Mouse (Mus musculus): ENCODE results near the gene Crtac1. TPM values are rescaled to one million over a fixed set of nuclear protein-coding genes. Genes with fewer than 3 reads are reported as not detected.

Gene Crtac1
- polyA plus RNA-seq, 1 experiment from 2014 or later = 1.00 TPM

DNA sequence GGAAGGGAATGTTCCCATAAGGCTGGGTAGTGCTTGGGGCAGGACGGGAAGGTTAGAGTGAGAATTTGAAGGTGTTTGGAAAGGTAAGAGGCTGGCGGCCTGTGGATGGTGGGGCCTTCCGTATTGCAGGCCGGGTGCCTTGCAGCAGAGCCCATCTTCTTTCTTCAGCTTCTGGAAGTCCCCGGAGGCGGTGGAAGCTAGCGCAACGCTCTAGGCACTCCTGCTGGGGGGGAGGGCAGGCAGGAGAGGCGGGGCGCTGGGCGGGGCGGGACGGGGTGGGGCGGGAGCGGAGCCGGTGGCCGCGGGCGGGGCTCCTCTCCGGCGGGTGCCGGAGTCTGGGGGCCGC is 176.2 kb downstream of the Crtac1 start:
- H3K4me3 ChIP-seq (ENCODE audit: low read length) = peak overlapping the region; percentile 33
- ATAC-seq (replicated peaks; ENCODE audit: extremely low read depth, insufficient read depth, low FRiP score) = no peak
- 5% methylated on average over 10 of the region's 23 CpGs for WGBS
- peak overlapping the region; percentile 64 for H3K4me2 ChIP-seq (ENCODE audit: low read depth, low read length)
- no peak overlapping the region for H3K9ac ChIP-seq (ENCODE audit: low read length)
- H3K27me3 ChIP-seq (ENCODE audit: control insufficient read depth, insufficient read depth, low read length) = peaks cover 28% of the 10 kb centered on the region
- H3K4me1 ChIP-seq (ENCODE audit: control insufficient read depth, insufficient read depth, low read length) = 0 out of 2 replicates have a peak, but pooled peaks cover 5% of the 10 kb centered on the region
- no peaks in the 10 kb centered on the region for H3K9me3 ChIP-seq (replicated peaks; ENCODE audit: control insufficient read depth, low read length)
- no peaks in the 10 kb centered on the region for H3K36me3 ChIP-seq (ENCODE audit: control insufficient read depth, insufficient read depth)
- no peak overlapping the region for H3K27ac ChIP-seq (ENCODE audit: low read length)

DNA sequence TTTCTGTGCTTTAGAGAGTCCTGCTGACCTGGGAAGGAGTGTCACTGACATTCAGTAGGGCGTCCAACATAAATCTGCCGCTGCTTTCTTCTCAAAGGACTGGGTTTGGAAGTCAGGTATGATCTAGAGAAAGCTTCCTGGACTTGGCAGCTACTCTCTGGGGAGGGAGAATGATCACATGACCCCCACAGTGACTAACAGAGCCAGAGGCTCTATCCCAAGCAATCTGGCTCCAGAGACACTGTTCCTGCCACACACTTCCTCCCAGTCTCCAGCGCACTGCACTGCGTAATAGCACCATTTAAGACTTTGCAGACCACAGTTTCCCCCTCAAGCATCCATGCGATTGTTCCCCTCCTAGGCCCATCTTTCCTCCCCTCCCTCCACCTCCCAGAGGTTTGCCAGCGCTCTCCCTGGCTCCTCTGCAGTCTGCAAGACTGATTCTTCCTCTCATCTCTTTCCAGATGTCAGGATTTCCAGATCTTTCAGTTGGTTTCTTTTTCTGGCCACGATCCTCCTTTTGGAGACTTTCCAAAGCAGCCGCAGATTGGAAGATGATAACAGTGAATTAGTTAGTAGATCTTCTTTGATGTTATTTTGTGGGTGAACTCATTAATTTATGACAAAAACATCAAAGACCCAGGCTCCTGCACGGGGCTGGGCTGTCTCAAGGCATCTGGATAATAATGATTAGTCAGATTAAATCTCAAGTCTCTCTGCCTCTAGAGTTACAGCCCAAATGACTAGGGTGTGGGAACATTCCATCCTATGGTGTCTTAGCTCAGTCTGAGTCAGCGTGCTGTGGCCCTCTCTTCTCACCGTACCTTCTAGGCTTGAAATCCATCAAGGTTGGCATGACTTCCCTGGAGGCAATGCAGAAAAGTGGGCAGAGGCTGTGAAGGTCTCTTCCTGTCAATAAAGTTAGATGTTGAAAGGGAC is 181.3 kb downstream of the Crtac1 start:
- no peak overlapping the region for H3K9ac ChIP-seq (ENCODE audit: low read length)
- H3K4me2 ChIP-seq (ENCODE audit: low read depth, low read length) = no peak overlapping the region
- peaks cover 15% of the 10 kb centered on the region for H3K27me3 ChIP-seq (ENCODE audit: control insufficient read depth, insufficient read depth, low read length)
- H3K27ac ChIP-seq (ENCODE audit: low read length) = no peak overlapping the region
- no peak for ATAC-seq (replicated peaks; ENCODE audit: extremely low read depth, insufficient read depth, low FRiP score)
- no peaks in the 10 kb centered on the region for H3K9me3 ChIP-seq (replicated peaks; ENCODE audit: control insufficient read depth, low read length)
- no peak overlapping the region for H3K4me3 ChIP-seq (ENCODE audit: low read length)
- H3K36me3 ChIP-seq (ENCODE audit: control insufficient read depth, insufficient read depth) = no peaks in the 10 kb centered on the region
- WGBS = 70% methylated on average over 11 of the region's 11 CpGs
- no peaks in the 10 kb centered on the region for H3K4me1 ChIP-seq (ENCODE audit: control insufficient read depth, insufficient read depth, low read length)

DNA sequence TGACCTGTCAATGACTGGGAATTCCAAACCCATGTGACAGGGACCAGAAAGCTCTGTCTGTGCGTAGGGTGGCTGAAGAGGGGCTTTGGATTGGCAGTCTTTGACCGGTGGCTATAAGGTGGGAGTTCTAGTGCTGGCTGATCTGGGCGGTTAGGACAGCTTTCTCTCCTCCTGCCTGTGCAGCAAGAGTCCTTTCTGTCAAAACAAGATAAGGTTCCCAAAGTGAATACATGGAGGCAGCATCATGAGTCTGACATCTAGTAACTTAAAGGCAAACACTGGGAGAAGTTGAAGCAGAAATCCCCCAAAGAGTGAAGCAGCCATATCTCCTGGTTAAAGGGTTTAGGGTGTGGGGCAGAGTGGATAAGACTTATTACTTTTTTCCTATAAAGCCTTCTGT is 184.1 kb downstream of the Crtac1 start, which contains the start of gene Golga7b:
Gene Golga7b, plus strand, starts transcription at position 56 of the 400 bp plus-strand sequence.
- 30% methylated on average over 3 of the region's 3 CpGs for WGBS
- no peaks in the 10 kb centered on the region for H3K4me1 ChIP-seq (ENCODE audit: control insufficient read depth, insufficient read depth, low read length)

DNA sequence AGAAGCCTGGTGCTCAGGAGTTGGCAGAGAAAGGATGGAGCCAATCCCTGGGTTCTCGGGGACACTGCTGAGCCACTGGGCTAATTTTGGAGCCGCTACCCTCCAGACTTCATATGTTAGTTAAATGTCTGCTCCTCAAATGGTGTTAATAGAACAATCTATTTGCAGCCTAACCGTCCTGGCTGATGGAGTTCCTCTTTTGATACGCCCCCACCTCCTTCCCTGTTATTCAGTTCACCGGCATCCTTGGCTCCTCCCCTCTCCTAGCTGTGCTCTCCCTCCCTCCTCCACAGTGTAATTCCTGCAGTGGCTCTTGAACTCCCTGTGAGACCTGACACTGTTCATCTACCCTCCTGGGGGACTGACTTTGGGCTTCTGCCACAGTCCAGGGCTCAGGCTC is 185.0 kb downstream of the Crtac1 start:
- Histone ChIP-seq H3K9ac (ENCODE audit: low read length) (no peak overlapping the region), H3K4me1 (ENCODE audit: control insufficient read depth, insufficient read depth, low read length) (no peaks in the 10 kb centered on the region), H3K9me3 (replicated peaks; ENCODE audit: control insufficient read depth, low read length) (no peaks in the 10 kb centered on the region), H3K27me3 (ENCODE audit: control insufficient read depth, insufficient read depth, low read length) (no peaks in the 10 kb centered on the region), H3K36me3 (ENCODE audit: control insufficient read depth, insufficient read depth) (no peaks in the 10 kb centered on the region), H3K4me3 (ENCODE audit: low read length) (no peak overlapping the region), H3K4me2 (ENCODE audit: low read depth, low read length) (no peak overlapping the region), H3K27ac (ENCODE audit: low read length) (no peak overlapping the region)
- ATAC-seq (replicated peaks; ENCODE audit: extremely low read depth, insufficient read depth, low FRiP score) = no peak
- 34% methylated on average over 5 of the region's 5 CpGs for WGBS

More for the DNA sequence above, 184.1 kb downstream of the Crtac1 start, which contains the start of gene Golga7b:
- H3K4me2 ChIP-seq (ENCODE audit: low read depth, low read length) = no peak within 1 kb of the TSS
- H3K36me3 ChIP-seq (ENCODE audit: control insufficient read depth, insufficient read depth) = no peaks in the 10 kb centered on the region
- no peaks in the 10 kb centered on the region for H3K27me3 ChIP-seq (ENCODE audit: control insufficient read depth, insufficient read depth, low read length)
- no peaks in the 10 kb centered on the region for H3K9me3 ChIP-seq (replicated peaks; ENCODE audit: control insufficient read depth, low read length)
- H3K9ac ChIP-seq (ENCODE audit: low read length) = no peak within 1 kb of the TSS
- H3K4me3 ChIP-seq (ENCODE audit: low read length) = no peak within 1 kb of the TSS
- no peak for ATAC-seq (replicated peaks; ENCODE audit: extremely low read depth, insufficient read depth, low FRiP score)
- no peak within 1 kb of the TSS for H3K27ac ChIP-seq (ENCODE audit: low read length)

DNA sequence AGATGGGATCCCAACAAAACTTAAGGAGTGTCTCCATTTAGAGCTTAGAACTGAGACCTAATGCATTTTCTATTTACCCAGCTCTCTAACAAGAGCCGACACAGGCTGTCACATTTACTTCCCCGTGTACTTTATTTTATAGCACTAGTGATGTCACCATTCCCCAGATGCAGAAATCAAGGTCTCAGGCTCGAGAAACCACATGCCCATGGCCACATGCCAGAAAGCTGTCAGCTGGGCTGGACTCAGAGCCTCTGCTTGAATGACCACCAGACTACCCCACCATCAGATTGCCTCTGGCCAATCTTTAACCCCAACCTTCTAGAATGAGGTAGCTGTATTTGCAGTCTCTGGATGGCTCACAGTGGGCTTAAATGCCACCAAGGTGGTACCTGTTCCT is 188.2 kb downstream of the Crtac1 start:
- 48% methylated on average over 3 of the region's 3 CpGs for WGBS
- Histone ChIP-seq H3K9me3 (replicated peaks; ENCODE audit: control insufficient read depth, low read length) (no peaks in the 10 kb centered on the region), H3K4me3 (ENCODE audit: low read length) (no peak overlapping the region), H3K4me1 (ENCODE audit: control insufficient read depth, insufficient read depth, low read length) (peaks cover 4% of the 10 kb centered on the region; the same call in 1 of the 2 replicates), H3K4me2 (ENCODE audit: low read depth, low read length) (no peak overlapping the region), H3K27ac (ENCODE audit: low read length) (no peak overlapping the region), H3K27me3 (ENCODE audit: control insufficient read depth, insufficient read depth, low read length) (no peaks in the 10 kb centered on the region), H3K9ac (ENCODE audit: low read length) (no peak overlapping the region), H3K36me3 (ENCODE audit: control insufficient read depth, insufficient read depth) (no peaks in the 10 kb centered on the region)
- no peak for ATAC-seq (replicated peaks; ENCODE audit: extremely low read depth, insufficient read depth, low FRiP score)

DNA sequence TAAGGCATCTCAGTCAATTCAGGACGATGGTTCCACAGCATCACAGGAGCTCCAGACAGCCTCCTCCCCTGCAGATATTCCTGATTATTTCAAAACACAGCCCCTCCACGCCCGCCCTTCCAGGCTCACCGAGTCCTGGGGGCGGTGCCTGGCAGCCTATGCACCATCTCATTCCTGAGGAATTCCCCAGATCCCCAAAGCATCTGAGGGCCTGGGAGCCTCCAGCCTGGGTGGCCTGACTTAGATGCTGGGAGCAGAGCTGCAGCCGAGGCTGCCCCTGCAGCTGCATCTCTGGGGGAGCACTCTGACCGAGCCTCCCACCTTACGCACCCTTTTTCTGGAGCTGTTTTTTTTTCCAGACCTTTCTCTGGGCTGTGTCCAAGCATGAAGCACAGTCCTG is 190.7 kb downstream of the Crtac1 start:
- Histone ChIP-seq H3K4me1 (ENCODE audit: control insufficient read depth, insufficient read depth, low read length) (peaks cover 9% of the 10 kb centered on the region), H3K36me3 (ENCODE audit: control insufficient read depth, insufficient read depth) (no peaks in the 10 kb centered on the region), H3K4me3 (ENCODE audit: low read length) (no peak overlapping the region), H3K27ac (ENCODE audit: low read length) (no peak overlapping the region), H3K9me3 (replicated peaks; ENCODE audit: control insufficient read depth, low read length) (no peaks in the 10 kb centered on the region), H3K4me2 (ENCODE audit: low read depth, low read length) (no peak overlapping the region), H3K9ac (ENCODE audit: low read length) (no peak overlapping the region), H3K27me3 (ENCODE audit: control insufficient read depth, insufficient read depth, low read length) (no peaks in the 10 kb centered on the region)
- ATAC-seq (replicated peaks; ENCODE audit: extremely low read depth, insufficient read depth, low FRiP score) = no peak
- WGBS = 45% methylated on average over 8 of the region's 8 CpGs

DNA sequence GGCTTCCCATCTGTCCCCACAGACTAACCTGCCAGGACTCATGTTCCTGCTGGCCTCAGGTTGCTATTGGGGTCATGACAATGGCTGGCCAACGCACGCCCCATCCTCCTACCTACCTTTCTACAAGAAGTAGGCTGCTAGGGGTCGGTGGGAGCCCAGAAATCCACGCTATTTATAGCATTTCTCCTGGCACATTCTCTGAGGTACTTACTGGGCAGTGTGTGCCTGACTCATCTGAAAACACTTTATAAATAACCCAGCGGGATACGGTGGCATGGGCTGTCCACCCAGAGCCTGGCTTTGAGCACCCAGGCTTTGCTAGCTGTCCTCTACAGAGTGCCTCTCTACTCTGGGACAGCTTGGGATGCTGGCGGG is 193.3 kb downstream of the Crtac1 start:
- 32% methylated on average over 7 of the region's 7 CpGs for WGBS
- no peaks in the 10 kb centered on the region for H3K36me3 ChIP-seq (ENCODE audit: control insufficient read depth, insufficient read depth)
- 0 out of 2 replicates have a peak overlapping the region, but pooled peaks have one; percentile 32 for H3K9ac ChIP-seq (ENCODE audit: low read length)
- peak; percentile 92 for ATAC-seq (replicated peaks; ENCODE audit: extremely low read depth, insufficient read depth, low FRiP score)
- H3K27ac ChIP-seq (ENCODE audit: low read length) = peak overlapping the region; percentile 91
- peak overlapping the region; percentile 59 for H3K4me2 ChIP-seq (ENCODE audit: low read depth, low read length)
- H3K9me3 ChIP-seq (replicated peaks; ENCODE audit: control insufficient read depth, low read length) = no peaks in the 10 kb centered on the region
- H3K4me3 ChIP-seq (ENCODE audit: low read length) = no peak overlapping the region
- H3K4me1 ChIP-seq (ENCODE audit: control insufficient read depth, insufficient read depth, low read length) = peaks cover 9% of the 10 kb centered on the region
- H3K27me3 ChIP-seq (ENCODE audit: control insufficient read depth, insufficient read depth, low read length) = no peaks in the 10 kb centered on the region

DNA sequence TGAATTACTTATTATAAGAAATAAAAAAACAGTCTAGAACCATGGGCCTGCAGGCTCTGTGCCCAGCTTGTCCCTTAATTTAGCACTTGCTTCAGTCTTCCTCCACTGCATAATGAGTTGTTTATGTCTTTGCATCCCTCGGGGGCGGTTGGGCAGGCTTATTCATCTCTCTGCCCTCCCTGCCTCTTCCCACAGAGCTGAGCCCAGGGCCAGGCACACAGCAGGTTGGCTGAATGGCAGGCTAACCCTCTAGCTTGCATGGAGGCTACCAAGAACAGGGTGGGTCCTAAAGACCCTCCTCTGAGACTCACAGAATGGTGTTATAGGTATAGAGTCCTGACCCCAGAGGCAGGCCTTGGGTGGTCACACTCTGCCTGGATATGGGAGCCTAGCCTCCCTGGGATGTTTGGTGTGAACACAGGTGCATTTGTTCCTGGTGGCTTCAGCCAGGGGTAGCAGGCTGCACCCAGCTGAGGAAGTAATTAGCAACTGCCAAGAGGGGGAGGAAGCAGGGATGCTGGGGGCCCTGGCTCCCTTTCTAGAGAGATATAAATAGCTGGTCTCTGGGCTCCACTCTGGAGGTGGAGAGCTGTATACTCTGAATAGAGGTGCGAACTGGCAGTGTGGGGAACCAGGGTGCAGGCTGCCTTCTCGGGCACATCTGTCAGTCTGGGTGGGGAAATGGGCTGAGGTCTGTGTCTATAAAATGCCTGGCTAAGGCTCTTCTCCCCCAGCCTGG is 193.8 kb downstream of the Crtac1 start:
- 20% methylated on average over 4 of the region's 4 CpGs for WGBS
- Histone ChIP-seq H3K27me3 (ENCODE audit: control insufficient read depth, insufficient read depth, low read length) (no peaks in the 10 kb centered on the region), H3K36me3 (ENCODE audit: control insufficient read depth, insufficient read depth) (no peaks in the 10 kb centered on the region), H3K4me3 (ENCODE audit: low read length) (no peak overlapping the region), H3K9me3 (replicated peaks; ENCODE audit: control insufficient read depth, low read length) (no peaks in the 10 kb centered on the region), H3K4me2 (ENCODE audit: low read depth, low read length) (peak overlapping the region; percentile 59), H3K27ac (ENCODE audit: low read length) (peak overlapping the region; percentile 91), H3K4me1 (ENCODE audit: control insufficient read depth, insufficient read depth, low read length) (peaks cover 9% of the 10 kb centered on the region), H3K9ac (ENCODE audit: low read length) (0 out of 2 replicates have a peak overlapping the region, but pooled peaks have one; percentile 32)
- peak; percentile 75 for ATAC-seq (replicated peaks; ENCODE audit: extremely low read depth, insufficient read depth, low FRiP score)

Measured in heart, embryonic 16.5 days (tissue).